Mouse (Mus musculus) thymus, adult 2 months (tissue): ENCODE data around the gene Mid1ip1. TPM values are rescaled to one million over a fixed set of nuclear protein-coding genes. Genes with fewer than 3 reads are reported as not detected.

Experiments
- DNase-seq: peaks from one replicate; pipeline ENCODE4 v3.0.0; 2021
- H3K27ac ChIP-seq: fragments of 200-500 bp; 2 replicates; pipeline ENCODE4 v1.5.1; 2012; ENCODE audit warnings: low read length, control low read depth; ENCODE audit not compliant: control insufficient read depth, insufficient read depth
- H3K27me3 ChIP-seq: fragments of 200-500 bp; 2 replicates; pipeline ENCODE4 v1.6.1; 2012; ENCODE audit warnings: mild to moderate bottlenecking, low read length, moderate library complexity, mixed read lengths; ENCODE audit not compliant: control insufficient read depth, insufficient read depth
- H3K36me3 ChIP-seq: fragments of 200-500 bp; 2 replicates; pipeline ENCODE4 v1.6.1; 2012; ENCODE audit warnings: mild to moderate bottlenecking, low read length, moderate library complexity; ENCODE audit not compliant: control insufficient read depth, insufficient read depth
- H3K4me1 ChIP-seq: fragments of 200-500 bp; replicated peaks from 2 replicates; pipeline ENCODE4 v1.6.1; 2012; ENCODE audit warnings: low read length; ENCODE audit not compliant: control insufficient read depth, insufficient read depth
- H3K4me3 ChIP-seq: fragments of 200-500 bp; 2 replicates; pipeline ENCODE4 v1.5.1; 2012; ENCODE audit warnings: mild to moderate bottlenecking, low read length, control low read depth, moderate library complexity; ENCODE audit not compliant: control insufficient read depth, insufficient read depth
- CTCF ChIP-seq: fragments of 200-500 bp; IDR thresholded peaks from 2 replicates; pipeline ENCODE4 v1.5.1; 2012; ENCODE audit warnings: mild to moderate bottlenecking, control low read depth, low read length, moderate library complexity, borderline replicate concordance; ENCODE audit not compliant: control insufficient read depth, poor library complexity, insufficient read depth; ENCODE audit errors: extremely low read depth
- POLR2A ChIP-seq: fragments of 200-500 bp; IDR thresholded peaks from 2 replicates; pipeline ENCODE4 v1.6.1; 2012; ENCODE audit warnings: mild to moderate bottlenecking, low read length, control low read depth, moderate library complexity; ENCODE audit not compliant: control insufficient read depth, poor library complexity, insufficient read depth; ENCODE audit errors: extremely low read depth
- WGBS: fragments of 180-500 bp; shearing (Covaris S2); methylation state at CpG from one replicate; pipeline ENCODE4 v1.1.7; 2018; 5-methylcytosine and 5-hydroxymethylcytosine counted together
- polyA plus RNA-seq: library from polyadenylated mRNA; depleted of rRNA; stranded (reverse); fragments of >200 nt; gene quantifications from 2 replicates; pipeline ENCODE4 v1.2.3, GENCODE M21; 2012; rRNA removed

Gene Mid1ip1
- 15.3 and 15.6 TPM in 2 replicates for polyA plus RNA-seq

GRCm38 (mm10) chrX:10714696-10715140 is at the start of gene Mid1ip1:
Gene Mid1ip1 (plus strand): TSS chrX:10715013.
- Histone ChIP-seq H3K27ac (no peak within 1 kb of the TSS), H3K27me3 (no peaks in the 10 kb centered on the region), H3K4me3 (peak within 1 kb of the TSS; percentile 19; the same call in 1 of the 2 replicates), H3K4me1 (peaks cover 13% of the 10 kb centered on the region), H3K36me3 (no peaks in the 10 kb centered on the region)
- WGBS: under 1% methylated on average over 12 of the region's 12 CpGs
- TF ChIP-seq CTCF (no peak), POLR2A (no peak)
- peak; percentile 38 for DNase-seq

DNA sequence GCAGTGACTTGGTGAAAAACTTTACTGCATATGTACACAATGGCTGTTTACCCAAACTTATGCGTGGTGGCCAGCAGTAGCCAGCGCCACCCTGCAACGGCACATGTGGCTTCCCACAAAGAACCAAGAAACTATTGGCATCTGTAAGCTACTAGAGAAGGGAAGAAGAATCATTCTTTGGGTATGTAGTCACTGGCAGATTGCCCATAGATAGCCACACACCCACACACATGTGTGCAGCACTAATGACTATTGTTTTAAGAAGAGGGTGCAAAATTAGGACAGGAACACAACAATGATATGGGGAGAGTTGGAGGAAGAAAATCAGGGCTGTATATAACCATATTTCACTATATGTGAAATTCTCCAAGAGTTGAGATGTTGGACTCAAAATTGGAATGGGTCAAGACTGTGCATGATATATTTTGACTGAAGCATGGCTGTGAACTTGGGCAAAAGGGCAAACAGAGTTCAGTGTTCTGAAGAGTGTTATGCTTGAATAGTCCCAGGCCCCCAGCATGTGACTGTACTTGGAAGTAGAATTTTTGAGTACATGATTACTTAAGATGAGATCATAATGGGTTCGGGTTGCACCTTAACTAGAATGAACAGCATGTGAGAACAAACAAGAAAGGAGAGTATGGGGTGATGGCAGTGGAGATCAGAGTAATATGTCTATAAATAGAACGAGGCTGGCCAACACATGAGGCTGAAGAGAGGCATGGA is 20.2 kb upstream of the Mid1ip1 start:
- no peak overlapping the region for H3K4me3 ChIP-seq
- TF ChIP-seq CTCF (no peak), POLR2A (no peak)
- DNase-seq: no peak
- no peaks in the 10 kb centered on the region for H3K36me3 ChIP-seq
- no peaks in the 10 kb centered on the region for H3K27me3 ChIP-seq
- no peaks in the 10 kb centered on the region for H3K4me1 ChIP-seq
- H3K27ac ChIP-seq: no peak overlapping the region
- WGBS: 93% methylated on average over 5 of the region's 5 CpGs

DNA sequence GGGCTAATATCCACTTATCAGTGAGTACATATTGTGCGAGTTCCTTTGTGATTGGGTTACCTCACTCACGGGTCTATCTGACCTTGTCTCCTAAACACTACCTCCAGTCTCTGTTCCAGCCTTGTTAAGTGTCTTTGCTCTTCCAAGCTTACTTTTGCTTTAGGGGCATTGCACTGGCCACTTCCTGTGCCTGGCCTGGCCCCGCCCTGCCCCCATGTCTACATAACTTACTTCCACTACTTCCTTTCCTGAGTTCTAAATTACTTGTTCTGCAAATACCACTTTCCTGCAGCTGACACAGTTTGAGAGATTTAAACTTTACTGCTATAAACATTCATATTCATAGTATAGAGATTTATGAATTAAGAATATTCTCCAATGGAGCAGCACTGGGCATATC is 8.1 kb upstream of the Mid1ip1 start:
- no peak for TF ChIP-seq CTCF
- TF ChIP-seq POLR2A: no peak
- WGBS: 86% methylated on average over 3 of the region's 3 CpGs
- Histone ChIP-seq H3K27ac (no peak overlapping the region), H3K36me3 (no peaks in the 10 kb centered on the region), H3K4me3 (no peak overlapping the region), H3K4me1 (no peaks in the 10 kb centered on the region), H3K27me3 (no peaks in the 10 kb centered on the region)
- DNase-seq: no peak

DNA sequence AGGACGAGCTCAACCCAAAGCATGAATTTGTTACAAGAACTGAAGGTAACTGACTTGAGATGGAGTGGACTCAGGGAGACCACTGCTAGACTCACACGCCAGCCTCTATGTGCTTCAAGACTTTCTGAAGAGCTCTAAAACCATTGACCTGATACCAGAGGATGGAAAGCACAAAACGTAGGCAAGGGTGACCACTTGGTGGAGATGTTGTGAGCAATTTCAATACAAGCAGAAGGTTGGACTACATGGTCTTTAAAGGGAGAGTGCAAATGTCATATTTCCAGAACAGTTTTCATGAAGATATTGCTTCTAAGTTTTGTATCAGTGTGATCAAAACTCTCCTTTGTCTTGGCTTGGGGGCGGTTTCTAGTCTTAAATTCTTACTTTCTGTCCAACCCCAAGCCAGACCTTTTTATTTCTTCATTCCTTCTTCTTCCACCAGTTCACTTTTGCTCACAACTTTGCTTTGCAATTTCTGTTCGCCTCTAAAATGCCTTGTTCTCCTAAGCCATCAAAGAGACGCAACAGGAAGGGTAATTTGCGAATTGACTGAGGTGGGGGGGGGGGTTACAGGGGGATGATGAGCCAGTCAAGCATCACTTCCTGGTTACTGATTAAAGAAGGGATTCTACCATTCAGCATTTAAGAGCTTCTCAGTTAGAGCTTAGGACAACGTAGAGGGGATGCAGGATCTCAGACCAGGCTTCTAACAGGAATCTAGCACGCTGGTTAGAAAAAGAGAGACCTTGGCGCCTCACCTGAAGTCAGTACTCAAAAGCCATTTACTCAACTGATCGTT is 775 bp upstream of the Mid1ip1 start:
- DNase-seq: no peak

DNA sequence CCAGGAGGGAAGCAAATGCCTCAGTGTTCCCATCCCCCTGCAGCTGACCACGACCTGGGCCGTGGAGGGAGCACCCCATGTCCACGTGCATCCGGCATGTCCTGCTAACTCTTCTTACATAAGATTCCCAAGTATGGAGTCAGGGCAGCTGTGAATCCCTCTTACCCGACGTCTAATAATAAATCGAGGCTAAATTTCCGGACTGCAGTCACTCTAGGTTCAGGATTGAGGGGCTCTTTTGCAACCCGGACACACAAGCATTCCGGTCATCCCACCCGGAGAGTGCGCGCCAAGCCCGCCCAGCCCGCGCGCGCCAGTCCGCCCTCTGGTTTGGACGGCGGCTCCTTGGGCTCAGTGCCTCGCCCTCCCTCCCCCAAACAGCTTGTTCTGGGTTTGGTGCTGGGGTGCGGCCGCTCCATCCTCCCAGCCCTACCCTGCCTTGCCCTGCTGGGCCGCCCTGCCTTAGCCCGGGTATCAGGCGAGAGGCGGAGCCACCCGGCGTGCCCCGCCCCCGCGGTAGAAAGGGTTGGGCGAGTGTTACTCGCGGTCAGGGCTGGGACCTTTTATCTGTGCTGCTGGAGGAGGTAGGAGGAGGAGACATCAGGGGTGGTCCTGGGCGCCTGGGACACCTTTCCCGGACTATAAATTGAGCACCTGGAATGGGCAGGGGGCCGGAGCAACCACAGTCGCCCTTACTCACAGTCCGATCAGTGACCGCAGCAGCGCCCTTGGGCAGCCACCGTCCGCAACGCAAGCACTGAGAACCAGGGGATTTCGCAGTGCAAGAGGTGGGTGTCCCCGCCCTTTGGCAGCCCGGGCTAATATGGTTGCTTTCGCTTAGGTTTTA is 2.3 kb downstream of the Mid1ip1 start:
- peaks cover 13% of the 10 kb centered on the region for H3K4me1 ChIP-seq
- DNase-seq: peak; percentile 80
- H3K27ac ChIP-seq: no peak overlapping the region
- H3K36me3 ChIP-seq: no peaks in the 10 kb centered on the region
- peak overlapping the region; percentile 75 for H3K4me3 ChIP-seq
- H3K27me3 ChIP-seq: no peaks in the 10 kb centered on the region
- TF ChIP-seq POLR2A: no peak
- TF ChIP-seq CTCF: no peak
- 2% methylated on average over 48 of the region's 50 CpGs for WGBS

More for the DNA sequence above, 775 bp upstream of the Mid1ip1 start:
- H3K4me1 ChIP-seq: peaks cover 13% of the 10 kb centered on the region
- H3K36me3 ChIP-seq: no peaks in the 10 kb centered on the region
- no peak overlapping the region for H3K27ac ChIP-seq
- TF ChIP-seq POLR2A: no peak
- no peak for TF ChIP-seq CTCF
- WGBS: 21% methylated on average over 11 of the region's 11 CpGs
- no peaks in the 10 kb centered on the region for H3K27me3 ChIP-seq
- no peak overlapping the region for H3K4me3 ChIP-seq
